Mouse (Mus musculus) ES-E14 (cell line): Measurements from ENCODE around the gene Rora. TPM values are rescaled to one million over a fixed set of nuclear protein-coding genes. Genes with fewer than 3 reads are reported as not detected.

Source experiments
- DNase-seq: peaks from one replicate; pipeline ENCODE4 v3.0.0-alpha.2; 2013; ENCODE audit warnings: low read depth, low spot score
- H3K27ac ChIP-seq: 2 replicates; pipeline ENCODE4 v1.5.1; 2012; ENCODE audit warnings: low read depth, mild to moderate bottlenecking, low read length, moderate library complexity, mixed read lengths; ENCODE audit not compliant: poor library complexity, insufficient read depth, severe bottlenecking
- H3K36me3 ChIP-seq: 2 replicates; pipeline ENCODE4 v1.6.1; 2012; ENCODE audit warnings: mild to moderate bottlenecking, low read length, moderate library complexity, mixed read lengths; ENCODE audit not compliant: control insufficient read depth, poor library complexity, insufficient read depth, severe bottlenecking
- H3K4me1 ChIP-seq, 2 experiments: fragments of 150-350 bp in 1 of 2; sonication (generic) in 1 of 2; 2 replicates each; pipeline ENCODE4 v1.6.1; 2012; ENCODE audit warnings: low read length in 2 of 2, mild to moderate bottlenecking in 1 of 2, mixed read lengths in 1 of 2; ENCODE audit not compliant: control insufficient read depth in 2 of 2, insufficient read depth in 2 of 2, poor library complexity in 1 of 2
- H3K4me3 ChIP-seq, 2 experiments: fragments of 150-350 bp in 1 of 2; sonication (generic) in 1 of 2; 2 replicates each; pipeline ENCODE4 v1.5.1; 2012; ENCODE audit warnings: low read length in 2 of 2, low read depth in 1 of 2, mild to moderate bottlenecking in 1 of 2, mixed read lengths in 1 of 2; ENCODE audit not compliant: insufficient read depth in 1 of 2, poor library complexity in 1 of 2, severe bottlenecking in 1 of 2
- H3K9ac ChIP-seq: 2 replicates; pipeline ENCODE4 v1.6.1; 2012; ENCODE audit warnings: low read depth, mild to moderate bottlenecking, low read length, mixed read lengths; ENCODE audit not compliant: poor library complexity, insufficient read depth, severe bottlenecking
- H3K9me3 ChIP-seq: fragments of 150-350 bp; sonication (generic); 2 replicates; pipeline ENCODE4 v1.6.1; 2012; ENCODE audit warnings: low read depth, mild to moderate bottlenecking, low read length; ENCODE audit not compliant: control insufficient read depth, insufficient read depth
- CHD2 ChIP-seq: IDR thresholded peaks from 2 replicates; pipeline ENCODE4 v1.6.1; 2014; ENCODE audit warnings: mild to moderate bottlenecking, low read depth, low read length, inconsistent platforms
- HCFC1 ChIP-seq: IDR thresholded peaks from 2 replicates; pipeline ENCODE4 v1.6.1; 2012; ENCODE audit warnings: low read length, inconsistent platforms, borderline replicate concordance; ENCODE audit not compliant: insufficient read depth
- MAFK ChIP-seq: IDR thresholded peaks from 2 replicates; pipeline ENCODE4 v1.6.1; 2014; ENCODE audit warnings: mild to moderate bottlenecking, low read depth, low read length, inconsistent platforms; ENCODE audit not compliant: insufficient read depth
- ZC3H11A ChIP-seq: IDR thresholded peaks from 2 replicates; pipeline ENCODE4 v1.6.1; 2012; ENCODE audit warnings: low read depth, mild to moderate bottlenecking, inconsistent platforms, low read length, borderline replicate concordance
- ZNF384 ChIP-seq: IDR thresholded peaks from 2 replicates; pipeline ENCODE4 v1.6.1; 2012; ENCODE audit warnings: low read depth, low read length, inconsistent platforms
- in situ Hi-C, 2 experiments: fragments of 600-800 bp; cut with MboI; formaldehyde crosslinking; loops; one replicate each; pipeline ENCODE4 v1.15.1; 2025; ENCODE audit warnings: low sequenced_read_pairs in 2 of 2, inconsistent platforms in 1 of 2; ENCODE audit not compliant: unreplicated experiment in 2 of 2
- total RNA-seq: library from RNA; depleted of rRNA; stranded (reverse); fragments of 300-350 nt; gene quantifications from 2 replicates; pipeline ENCODE4 v1.2.3, GENCODE M21; 2012; rRNA removed

Rora gene
- total RNA-seq: 2.1 and 4.3 TPM in 2 replicates

- Histone ChIP-seq H3K36me3 (no peaks in the 10 kb centered on the region), H3K27ac (no peak within 1 kb of the TSS), H3K9me3 (no peaks in the 10 kb centered on the region), H3K4me1 (peaks cover 0 to 3% of the 10 kb centered on the region in 2 experiments; a peak in 1 of 4 replicates), H3K9ac (peak within 1 kb of the TSS; percentile 88), H3K4me3 (peak within 1 kb of the TSS; percentile 80 to 98)
- TF ChIP-seq ZNF384 (peak; percentile 98), ZC3H11A (no peak), MAFK (no peak), CHD2 (no peak), HCFC1 (0 out of 2 replicates have a peak, but pooled peaks have one; percentile 7)
- peak; percentile 48 for DNase-seq
- in situ Hi-C loops: no loop called here
Measured at GRCm38 (mm10) chr9:68653211-68654038, at the start of gene Rora. Gene Rora, plus strand, starts transcription at chr9:68653786.

DNA sequence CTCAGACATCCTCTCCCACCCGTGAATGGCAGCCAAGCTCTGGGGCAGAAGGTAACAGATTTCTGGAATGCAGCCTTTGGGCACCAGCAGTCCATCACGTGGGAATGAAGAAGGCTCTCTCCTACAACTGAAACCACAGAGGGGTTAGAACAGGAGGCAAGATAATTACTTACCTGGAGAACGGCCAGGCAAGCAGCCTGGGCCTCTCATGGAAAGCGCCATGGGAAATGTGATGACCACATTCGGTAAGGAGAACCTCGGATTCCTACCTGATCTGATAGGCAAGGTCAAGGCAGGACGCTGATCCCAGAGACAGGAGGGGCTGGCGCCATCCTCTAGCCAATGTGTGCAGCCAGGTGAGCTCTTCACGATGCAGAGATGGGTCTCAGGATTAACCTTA is 39.6 kb upstream of the Rora start:
- H3K27ac ChIP-seq: no peak overlapping the region
- in situ Hi-C loops: no loop called here
- H3K36me3 ChIP-seq: no peaks in the 10 kb centered on the region
- H3K9me3 ChIP-seq: no peaks in the 10 kb centered on the region
- peaks cover 1 to 5% of the 10 kb centered on the region in 2 experiments; a peak in 2 of 4 replicates for H3K4me1 ChIP-seq
- no peak overlapping the region for H3K4me3 ChIP-seq
- TF ChIP-seq CHD2 (no peak), ZC3H11A (no peak), ZNF384 (no peak), MAFK (no peak), HCFC1 (no peak)
- H3K9ac ChIP-seq: no peak overlapping the region
- no peak for DNase-seq

- no peak for TF ChIP-seq MAFK
- no peak for TF ChIP-seq HCFC1
- TF ChIP-seq ZC3H11A: no peak
- no peak for TF ChIP-seq ZNF384
- no peak for TF ChIP-seq CHD2
- in situ Hi-C loops: no loop called here
- peak; percentile 37 for DNase-seq
- no peak overlapping the region for H3K4me3 ChIP-seq
- H3K9ac ChIP-seq: no peak overlapping the region
- H3K9me3 ChIP-seq: no peaks in the 10 kb centered on the region
- no peak overlapping the region for H3K27ac ChIP-seq
- H3K36me3 ChIP-seq: no peaks in the 10 kb centered on the region
- peaks cover 1 to 5% of the 10 kb centered on the region in 2 experiments; a peak in 2 of 4 replicates for H3K4me1 ChIP-seq
Measured at GRCm38 (mm10) chr9:68617116-68617515, 36.5 kb upstream of the Rora start.

DNA sequence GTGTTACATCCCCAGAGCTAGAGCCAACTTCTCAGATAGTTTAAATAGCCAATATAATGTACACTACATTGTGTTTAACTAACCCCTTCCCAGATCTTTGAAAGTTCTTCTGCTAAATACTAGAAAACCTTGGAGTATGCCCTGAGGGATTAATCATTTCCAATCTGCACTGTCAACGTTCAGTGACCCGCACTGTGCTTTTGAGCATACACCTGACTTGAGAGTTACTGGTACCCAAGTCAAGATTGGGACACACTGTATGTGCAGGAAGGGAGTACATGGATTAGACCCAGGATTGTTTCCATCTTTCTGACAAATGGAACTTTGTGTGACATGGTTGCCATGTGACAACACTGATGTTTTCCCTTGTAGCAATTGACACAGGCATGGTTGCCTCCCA is 33.5 kb upstream of the Rora start:
- TF ChIP-seq CHD2: no peak
- TF ChIP-seq HCFC1: no peak
- no peak for TF ChIP-seq ZC3H11A
- TF ChIP-seq ZNF384: no peak
- TF ChIP-seq MAFK: no peak
- Histone ChIP-seq H3K27ac (no peak overlapping the region), H3K36me3 (no peaks in the 10 kb centered on the region), H3K4me3 (no peak overlapping the region), H3K9ac (no peak overlapping the region), H3K9me3 (no peaks in the 10 kb centered on the region), H3K4me1 (peaks cover 1 to 5% of the 10 kb centered on the region in 2 experiments; a peak in 2 of 4 replicates)
- in situ Hi-C loops: no loop called here
- no peak for DNase-seq

GRCm38 (mm10) chr9:68620441-68620840 is 33.1 kb upstream of the Rora start:
- in situ Hi-C loops: no loop called here
- H3K9ac ChIP-seq: no peak overlapping the region
- TF ChIP-seq ZNF384 (no peak), CHD2 (no peak), MAFK (no peak), ZC3H11A (no peak), HCFC1 (no peak)
- no peak overlapping the region for H3K27ac ChIP-seq
- H3K4me3 ChIP-seq: no peak overlapping the region
- H3K36me3 ChIP-seq: no peaks in the 10 kb centered on the region
- DNase-seq: no peak
- peaks cover 1 to 5% of the 10 kb centered on the region in 2 experiments; a peak in 2 of 4 replicates for H3K4me1 ChIP-seq
- no peaks in the 10 kb centered on the region for H3K9me3 ChIP-seq
